Mouse (Mus musculus) heart, adult 2 months (tissue): ENCODE data around the gene Rnf146. TPM values are rescaled to one million over a fixed set of nuclear protein-coding genes. Genes with fewer than 3 reads are reported as not detected.

Experiments
- DNase-seq, 2 experiments: peaks; one replicate each; pipeline ENCODE4 v3.0.0; 2021
- H3K27ac ChIP-seq: fragments of 200-600 bp; 2 replicates; pipeline ENCODE4 v1.8.1; 2022
- H3K27me3 ChIP-seq: fragments of 200-500 bp; 2 replicates; pipeline ENCODE4 v1.6.1; 2012; ENCODE audit warnings: mild to moderate bottlenecking, low read length, inconsistent platforms, mixed read lengths; ENCODE audit not compliant: control insufficient read depth, insufficient read depth
- H3K36me3 ChIP-seq: fragments of 200-500 bp; 2 replicates; pipeline ENCODE4 v1.6.1; 2012; ENCODE audit warnings: low read length, inconsistent platforms; ENCODE audit not compliant: control insufficient read depth, insufficient read depth
- H3K4me1 ChIP-seq: fragments of 200-500 bp; 2 replicates; pipeline ENCODE4 v1.6.1; 2011; ENCODE audit warnings: low read length; ENCODE audit not compliant: control insufficient read depth, insufficient read depth
- H3K4me3 ChIP-seq: fragments of 200-600 bp; 2 replicates; pipeline ENCODE4 v1.8.1; 2022
- H3K79me2 ChIP-seq: fragments of 200-500 bp; replicated peaks from 2 replicates; pipeline ENCODE4 v1.6.1; 2012; ENCODE audit warnings: mild to moderate bottlenecking, inconsistent platforms, low read length, moderate library complexity, mixed read lengths; ENCODE audit not compliant: control insufficient read depth, insufficient read depth
- H3K9ac ChIP-seq: fragments of 200-500 bp; 2 replicates; pipeline ENCODE4 v1.6.1; 2012; ENCODE audit warnings: low read depth, mild to moderate bottlenecking, control low read depth, inconsistent platforms, low read length, mixed read lengths
- CTCF ChIP-seq: fragments of 200-600 bp; IDR thresholded peaks from 2 replicates; pipeline ENCODE4 v1.8.1; 2022; ENCODE audit warnings: antibody characterized with exemption, mild to moderate bottlenecking, moderate library complexity
- EP300 ChIP-seq: fragments of 200-500 bp; IDR thresholded peaks from 2 replicates; pipeline ENCODE4 v1.6.1; 2011; ENCODE audit warnings: low read depth, low read length, control low read depth; ENCODE audit not compliant: insufficient read depth
- POLR2A ChIP-seq: fragments of 200-500 bp; IDR thresholded peaks from 2 replicates; pipeline ENCODE4 v1.6.1; 2011; ENCODE audit warnings: mild to moderate bottlenecking, low read depth, low read length, control low read depth; ENCODE audit not compliant: insufficient read depth
- WGBS: fragments of 180-500 bp; shearing (Covaris S2); methylation state at CpG from one replicate; pipeline ENCODE4 v1.1.7; 2018; 5-methylcytosine and 5-hydroxymethylcytosine counted together
- intact Hi-C: fragments of 180-260 bp; cut with DNase I; formaldehyde crosslinking; loops from one replicate; pipeline ENCODE4 v1.15.1; 2025
- polyA plus RNA-seq: library from polyadenylated mRNA; depleted of rRNA; stranded (reverse); fragments of >200 nt; gene quantifications from 2 replicates; pipeline ENCODE4 v1.2.3, GENCODE M21; 2012
- total RNA-seq, 2 experiments: library from RNA; stranded (reverse); gene quantifications; 2 replicates each; pipeline ENCODE4 v1.2.3; 2021

Rnf146 gene
- total and polyA plus RNA-seq, 3 experiments = 20.4 to 64.4 (median 61.8) TPM

DNA sequence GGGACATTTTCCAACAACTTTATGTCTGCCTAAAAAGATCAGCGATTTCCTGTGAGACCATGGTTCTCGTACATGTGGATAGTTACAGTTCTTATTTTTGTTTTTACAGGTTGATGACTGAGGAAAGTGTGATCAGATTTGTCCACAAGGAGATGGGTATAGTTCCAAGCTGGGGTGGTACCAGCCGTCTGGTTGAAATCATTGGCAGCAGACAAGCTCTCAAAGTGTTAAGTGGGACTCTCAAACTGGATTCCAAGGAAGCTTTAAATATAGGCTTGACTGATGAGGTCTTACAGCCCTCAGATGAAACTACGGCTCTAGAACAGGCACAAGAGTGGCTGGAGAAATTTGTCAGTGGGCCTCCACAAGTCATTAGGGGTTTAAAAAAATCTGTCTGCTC is 18.0 kb downstream of the Rnf146 start:
- 80% methylated on average over 4 of the region's 4 CpGs for WGBS
- Histone ChIP-seq H3K36me3 (peaks cover 7% of the 10 kb centered on the region), H3K9ac (no peak overlapping the region), H3K27me3 (no peaks in the 10 kb centered on the region), H3K4me3 (no peak overlapping the region), H3K4me1 (no peaks in the 10 kb centered on the region), H3K27ac (no peak overlapping the region), H3K79me2 (0 out of 2 replicates have a peak, but pooled peaks cover 1% of the 10 kb centered on the region)
- no peak for DNase-seq
- intact Hi-C loops = no loop called here
- no peak for TF ChIP-seq EP300
- no peak for TF ChIP-seq CTCF
- TF ChIP-seq POLR2A = no peak

DNA sequence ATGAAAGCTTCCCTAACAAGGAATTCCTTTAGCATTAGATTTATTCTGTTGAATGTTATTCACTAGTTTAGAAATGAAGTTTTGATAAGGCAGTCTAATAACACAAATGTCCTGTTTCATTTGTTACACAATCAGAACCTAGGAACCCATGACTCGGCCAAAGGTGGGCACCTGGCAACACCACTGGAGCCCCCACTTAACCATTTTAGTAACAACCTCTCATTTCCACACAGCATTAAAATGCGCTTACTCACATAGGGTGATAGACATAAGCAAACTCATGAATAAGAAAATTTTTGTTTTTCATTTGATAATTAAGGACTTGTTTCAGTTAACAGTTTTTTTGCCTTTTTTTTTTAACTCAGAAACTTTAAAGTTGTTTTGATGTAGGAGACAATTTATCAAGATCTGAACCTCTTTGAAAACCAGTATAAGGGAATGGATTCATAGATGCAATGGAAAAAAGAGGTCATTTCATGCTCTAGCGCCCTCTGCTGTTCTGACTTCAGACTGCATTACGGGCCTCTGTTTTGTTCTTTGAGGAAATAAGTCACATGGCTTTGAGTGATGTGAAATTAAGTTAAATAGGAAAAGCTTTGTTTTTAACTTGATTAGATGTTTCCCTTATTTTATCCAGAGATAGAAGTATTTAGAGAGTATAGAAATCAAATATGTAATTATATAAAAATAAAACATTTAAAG is 23.7 kb downstream of the Rnf146 start:
- WGBS = 49% methylated on average over 4 of the region's 4 CpGs

GRCm38 (mm10) chr10:29333836-29334235 is 28.4 kb downstream of the Rnf146 start:
- WGBS = 34% methylated on average over 4 of the region's 4 CpGs
- Histone ChIP-seq H3K4me3 (no peak overlapping the region), H3K27ac (no peak overlapping the region), H3K27me3 (no peaks in the 10 kb centered on the region), H3K79me2 (no peaks in the 10 kb centered on the region), H3K4me1 (no peaks in the 10 kb centered on the region), H3K36me3 (no peaks in the 10 kb centered on the region), H3K9ac (no peak overlapping the region)
- intact Hi-C loops = no loop called here
- no peak for DNase-seq
- TF ChIP-seq CTCF = no peak
- no peak for TF ChIP-seq POLR2A
- TF ChIP-seq EP300 = no peak

More for the DNA sequence above, 23.7 kb downstream of the Rnf146 start:
- peak; percentile 89 for TF ChIP-seq CTCF
- no peak for TF ChIP-seq EP300
- Histone ChIP-seq H3K4me3 (no peak overlapping the region), H3K9ac (no peak overlapping the region), H3K27me3 (no peaks in the 10 kb centered on the region), H3K4me1 (no peaks in the 10 kb centered on the region), H3K79me2 (no peaks in the 10 kb centered on the region), H3K27ac (no peak overlapping the region), H3K36me3 (no peaks in the 10 kb centered on the region)
- DNase-seq = peak; percentile 38 to 65
- intact Hi-C loops = no loop called here

DNA sequence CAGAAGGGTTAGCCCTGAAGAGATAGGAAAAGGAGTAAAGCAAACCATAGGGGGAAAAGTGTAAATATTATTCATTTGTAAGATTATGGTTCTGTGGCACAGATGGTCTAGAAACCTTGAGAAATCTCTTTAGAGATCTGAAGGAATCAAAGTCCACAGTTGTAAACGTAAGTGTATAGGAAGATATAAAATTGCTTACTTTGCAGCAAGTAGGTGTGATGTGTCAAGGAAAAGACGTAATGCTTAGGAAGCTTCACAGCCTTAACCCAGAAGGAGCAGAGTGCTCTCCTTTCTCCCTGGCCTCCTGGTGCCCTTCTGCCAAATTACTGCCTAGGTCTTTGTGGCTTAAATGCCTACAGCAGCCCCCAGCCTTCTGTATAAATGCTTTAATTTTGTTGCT is 37.4 kb downstream of the Rnf146 start:
- TF ChIP-seq POLR2A (no peak), EP300 (no peak), CTCF (no peak)
- 95% methylated on average over 2 of the region's 2 CpGs for WGBS
- DNase-seq = no peak
- no peaks in the 10 kb centered on the region for H3K36me3 ChIP-seq
- H3K27ac ChIP-seq = no peak overlapping the region
- intact Hi-C loops = no loop called here
- no peaks in the 10 kb centered on the region for H3K79me2 ChIP-seq
- H3K9ac ChIP-seq = no peak overlapping the region
- H3K4me3 ChIP-seq = no peak overlapping the region
- no peaks in the 10 kb centered on the region for H3K27me3 ChIP-seq
- H3K4me1 ChIP-seq = no peaks in the 10 kb centered on the region

GRCm38 (mm10) chr10:29313905-29314304 is 48.3 kb downstream of the Rnf146 start:
- Histone ChIP-seq H3K4me1 (peaks cover 1% of the 10 kb centered on the region), H3K36me3 (no peaks in the 10 kb centered on the region), H3K79me2 (no peaks in the 10 kb centered on the region), H3K9ac (no peak overlapping the region; the same call in 1 of the 2 replicates), H3K27ac (peak overlapping the region; percentile 96), H3K27me3 (no peaks in the 10 kb centered on the region), H3K4me3 (peak overlapping the region; percentile 70)
- intact Hi-C loops = loop anchor here (1.0 kb wide), 1 partner anchor 48 kb away; the partner anchor contains the start of gene Rnf146
- 35% methylated on average over 5 of the region's 5 CpGs for WGBS
- no peak for TF ChIP-seq CTCF
- no peak for TF ChIP-seq POLR2A
- TF ChIP-seq EP300 = no peak
- no peak for DNase-seq

GRCm38 (mm10) chr10:29313064-29313638 is 49.1 kb downstream of the Rnf146 start, which contains the start of gene Echdc1:
TSS of gene Echdc1 (plus strand) at chr10:29313166.
- H3K27me3 ChIP-seq = no peaks in the 10 kb centered on the region
- TF ChIP-seq EP300 (peak; percentile 20; the same call in 1 of the 2 replicates), CTCF (peak; percentile 96), POLR2A (peak; percentile 43; the same call in 1 of the 2 replicates)
- no peaks in the 10 kb centered on the region for H3K36me3 ChIP-seq
- DNase-seq = peak; percentile 87 to 91
- peak within 1 kb of the TSS; percentile 70 for H3K4me3 ChIP-seq
- peaks cover 1% of the 10 kb centered on the region for H3K4me1 ChIP-seq
- peak within 1 kb of the TSS; percentile 96 for H3K27ac ChIP-seq
- H3K79me2 ChIP-seq = no peaks in the 10 kb centered on the region
- intact Hi-C loops = loop anchor here (1.0 kb wide), 1 partner anchor 49 kb away; the partner anchor contains the start of gene Rnf146
- H3K9ac ChIP-seq = peak within 1 kb of the TSS; percentile 95
- under 1% methylated on average over 49 of the region's 49 CpGs for WGBS
